Mouse (Mus musculus): ENCODE results near the gene Olfr1396. TPM values are rescaled to one million over a fixed set of nuclear protein-coding genes. Genes with fewer than 3 reads are reported as not detected.

The Olfr1396 gene
- not detected for polyA plus RNA-seq (2017; shearing (Covaris generic))

GRCm38 (mm10) chr11:49114774-49115173 is at the start of gene Olfr1396:
TSS of gene Olfr1396 (minus strand) at chr11:49114874.

GRCm38 (mm10) chr11:49154077-49154476 is 39.4 kb upstream of the Olfr1396 start, which contains the start of gene Olfr1394:
TSS of gene Olfr1394 (plus strand) at chr11:49154377.

DNA sequence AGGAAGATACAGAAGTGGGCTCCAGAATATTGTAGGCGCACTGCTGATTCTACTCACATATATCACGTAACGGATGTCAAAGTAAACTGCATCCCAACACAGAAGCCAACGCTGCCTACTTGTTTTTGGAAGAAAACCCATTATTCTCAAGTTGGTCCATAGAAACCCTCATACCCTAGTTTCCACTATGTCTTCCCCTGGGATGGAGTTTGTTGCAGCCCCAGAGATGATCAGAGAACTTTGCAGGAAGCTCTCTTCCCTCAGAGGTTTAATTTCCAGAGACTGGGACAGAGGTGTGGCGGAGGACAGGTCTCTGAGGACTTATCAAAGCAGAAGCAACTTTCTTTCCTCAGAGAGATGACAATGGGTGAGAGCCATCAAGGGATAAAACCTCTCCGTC is 27.3 kb upstream of the Olfr1396 start, which contains the start of gene Olfr1395:
Gene Olfr1395, plus strand, starts transcription at position 301 of the 400 bp plus-strand sequence.

GRCm38 (mm10) chr11:49076001-49076757 is 38.5 kb downstream of the Olfr1396 start, which contains the start of gene Ifi47:
TSS of gene Ifi47 (plus strand) at chr11:49076587.

DNA sequence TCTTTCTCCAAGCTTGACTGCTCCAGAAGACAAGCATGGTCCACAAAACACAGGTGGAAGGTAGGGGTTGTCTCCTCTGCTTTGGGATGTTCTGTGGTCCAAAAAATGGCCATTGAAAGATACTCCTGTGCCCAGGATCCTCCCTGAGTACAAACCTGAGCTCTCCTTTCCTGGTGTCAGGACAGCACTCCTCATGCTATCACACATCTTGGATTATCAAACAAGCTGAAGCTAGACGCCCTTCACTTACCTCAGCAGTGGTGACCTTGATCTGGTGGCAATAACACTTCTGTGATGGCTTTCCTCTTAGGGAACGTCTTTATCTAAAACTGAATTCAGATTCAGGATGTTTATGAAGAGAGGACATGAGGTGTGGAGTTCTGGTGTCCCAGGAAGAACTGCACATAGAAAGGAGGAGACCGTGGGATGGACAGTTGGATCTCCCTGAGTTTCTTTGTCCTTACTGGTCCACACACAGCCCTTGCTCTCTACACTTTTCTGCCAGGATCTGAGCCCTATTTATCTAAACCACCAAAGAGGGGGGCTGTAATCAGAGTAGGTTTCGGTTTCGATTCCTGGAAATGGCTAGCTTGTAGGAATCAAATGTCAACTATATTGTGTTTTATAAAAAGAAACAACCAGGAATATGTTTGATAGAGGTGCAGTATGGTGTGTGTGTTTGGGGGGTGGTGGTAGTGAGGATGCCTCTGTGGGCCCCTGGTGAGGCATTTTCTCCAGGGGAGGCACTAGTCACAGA is 50.8 kb downstream of the Olfr1396 start, which contains the start of gene Tgtp2:
Gene Tgtp2, minus strand, starts transcription at position 494 of the 757 bp plus-strand sequence.

Other genes starting within 250 kb of the Olfr1396 start
- gene Irgm1, start 243.2 kb downstream of the Olfr1396 start, polyA plus RNA-seq (2017; shearing (Covaris generic)) = 128 TPM
- gene Gm5431, start 212.7 kb downstream of the Olfr1396 start, polyA plus RNA-seq (2017; shearing (Covaris generic)) = 1.3 TPM
- 224 TPM for gene Psme2b, start 168.7 kb downstream of the Olfr1396 start, polyA plus RNA-seq (2017; shearing (Covaris generic))
- gene Olfr56, start 136.0 kb downstream of the Olfr1396 start, polyA plus RNA-seq (2017; shearing (Covaris generic)) = 1.0 TPM
- 215 TPM for gene 9930111J21Rik1, start 135.5 kb downstream of the Olfr1396 start, polyA plus RNA-seq (2017; shearing (Covaris generic))
- 5.1 TPM for gene Gm12185, start 122.6 kb downstream of the Olfr1396 start, polyA plus RNA-seq (2017; shearing (Covaris generic))
- gene Tgtp1, start 120.7 kb downstream of the Olfr1396 start, polyA plus RNA-seq (2017; shearing (Covaris generic)) = 197 TPM
- 116 TPM for gene 9930111J21Rik2, start 63.6 kb downstream of the Olfr1396 start, polyA plus RNA-seq (2017; shearing (Covaris generic))
- 249 TPM for gene Tgtp2, start 50.7 kb downstream of the Olfr1396 start, polyA plus RNA-seq (2017; shearing (Covaris generic))
- 436 TPM for gene Ifi47, start 38.3 kb downstream of the Olfr1396 start, polyA plus RNA-seq (2017; shearing (Covaris generic))
- gene Olfr1395, start 27.4 kb upstream of the Olfr1396 start, polyA plus RNA-seq (2017; shearing (Covaris generic)) = not detected
- not detected for gene Olfr1394, start 39.5 kb upstream of the Olfr1396 start, polyA plus RNA-seq (2017; shearing (Covaris generic))
- not detected for gene Btnl9, start 72.3 kb upstream of the Olfr1396 start, polyA plus RNA-seq (2017; shearing (Covaris generic))
- gene Zfp62, start 88.4 kb upstream of the Olfr1396 start, polyA plus RNA-seq (2017; shearing (Covaris generic)) = 59.5 TPM
- gene Mgat1, start 129.3 kb upstream of the Olfr1396 start, polyA plus RNA-seq (2017; shearing (Covaris generic)) = 95.9 TPM
- 0.08 TPM for gene Olfr1393, start 163.4 kb upstream of the Olfr1396 start, polyA plus RNA-seq (2017; shearing (Covaris generic))
- gene Olfr1392, start 170.4 kb upstream of the Olfr1396 start, polyA plus RNA-seq (2017; shearing (Covaris generic)) = not detected
- gene Olfr10, start 189.9 kb upstream of the Olfr1396 start, polyA plus RNA-seq (2017; shearing (Covaris generic)) = not detected
- gene Olfr1391, start 207.9 kb upstream of the Olfr1396 start, polyA plus RNA-seq (2017; shearing (Covaris generic)) = not detected
- not detected for gene Olfr1390, start 220.3 kb upstream of the Olfr1396 start, polyA plus RNA-seq (2017; shearing (Covaris generic))